Mouse (Mus musculus): ENCODE measurements at regions not wholly inside any gene's neighbourhood (a gene's known extent, or its start where the extent isn't known, plus 50 kb on each side); places are given as distances from the start of the nearest gene placed in this dataset.

DNA sequence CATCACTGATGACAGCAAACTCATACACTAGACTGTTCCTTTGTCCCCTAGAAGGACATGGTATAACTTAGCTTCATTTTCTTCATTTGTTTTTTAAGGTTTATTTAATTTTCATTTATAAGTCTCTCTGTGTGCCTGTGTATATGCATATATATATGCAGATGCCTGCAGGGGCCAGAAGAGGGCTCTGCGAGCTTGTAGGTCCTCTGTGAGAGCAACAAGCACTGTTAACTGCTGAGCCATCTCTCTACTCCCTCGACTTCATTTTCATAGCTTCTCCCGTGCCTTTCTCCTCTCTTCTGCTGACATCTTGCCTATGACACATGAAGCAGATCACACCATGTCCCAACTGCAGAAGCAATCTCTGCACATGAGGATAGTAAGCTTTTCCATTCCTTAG is 72.9 kb upstream of the Foxn3 start:
- TF ChIP-seq POLR2A (IDR thresholded peaks at IDR 0.05; ENCODE audit: borderline replicate concordance, insufficient read depth, low read length): no peak
- TF ChIP-seq CTCF (IDR thresholded peaks at IDR 0.05; ENCODE audit: borderline replicate concordance, insufficient read depth, low read depth, low read length): no peak
